Mouse (Mus musculus) frontal cortex, postnatal 10 days (tissue): ENCODE measurements around the gene Olfr1391.
"Not testable (repeated sequence)": the region's sequence is repeated elsewhere in the genome, so short reads cannot be mapped to it uniquely, and the experiment has no call there.

Source experiments
- DNase-seq, 2 experiments: peaks; one replicate each; pipeline ENCODE4 v3.0.0; 2022; ENCODE audit warnings: low spot score in 2 of 2, mixed read lengths in 1 of 2

Olfr1391 gene

GRCm38 (mm10) chr11:49322442-49322841 lies at the start of gene Olfr1391:
Gene Olfr1391 (plus strand): TSS chr11:49322742.
- DNase-seq = no peak

- no peak for DNase-seq
Observed at GRCm38 (mm10) chr11:49273834-49274519, 48.6 kb upstream of the Olfr1391 start.

GRCm38 (mm10) chr11:49278222-49278621 lies 44.3 kb upstream of the Olfr1391 start, which contains the start of gene Olfr1393:
Gene Olfr1393 (plus strand): TSS chr11:49278304.
- no peak for DNase-seq

GRCm38 (mm10) chr11:49284982-49285381 lies 37.6 kb upstream of the Olfr1391 start, which contains the start of gene Olfr1392:
Gene Olfr1392 (plus strand): TSS chr11:49285282.
- DNase-seq = not testable (repeated sequence)

- no peak for DNase-seq
Observed at GRCm38 (mm10) chr11:49287251-49287650, 35.3 kb upstream of the Olfr1391 start.

GRCm38 (mm10) chr11:49292777-49293176 lies 29.8 kb upstream of the Olfr1391 start:
- DNase-seq = no peak

- no peak for DNase-seq
Observed at GRCm38 (mm10) chr11:49304441-49304840, 18.1 kb upstream of the Olfr1391 start, which contains the start of gene Olfr10. Gene Olfr10 (plus strand): TSS chr11:49304741.

GRCm38 (mm10) chr11:49308547-49308946 lies 14.0 kb upstream of the Olfr1391 start:
- not testable (repeated sequence) for DNase-seq

GRCm38 (mm10) chr11:49326726-49327125 lies 4.2 kb downstream of the Olfr1391 start:
- DNase-seq = no peak

- no peak for DNase-seq
Observed at GRCm38 (mm10) chr11:49329686-49330085, 7.1 kb downstream of the Olfr1391 start.

- no peak for DNase-seq
Observed at GRCm38 (mm10) chr11:49334888-49335287, 12.3 kb downstream of the Olfr1391 start, which contains the start of gene Olfr1390. Gene Olfr1390 (plus strand): TSS chr11:49335188.

GRCm38 (mm10) chr11:49337150-49337832 lies 14.7 kb downstream of the Olfr1391 start:
- DNase-seq = no peak
